Mouse (Mus musculus) liver, embryonic 14.5 days (tissue): ENCODE measurements around the gene Olfr631. TPM values are rescaled to one million over a fixed set of nuclear protein-coding genes. Genes with fewer than 3 reads are reported as not detected.

Experiments used
- ATAC-seq: fragments of 200-750 bp; cut with Nextera tagmentation; 2 replicates; pipeline ENCODE4 v1.8.0; 2017; ENCODE audit warnings: moderate number of reproducible peaks, mild to moderate bottlenecking, moderate library complexity; ENCODE audit not compliant: insufficient read depth
- DNase-seq, 3 experiments: peaks; one replicate each; pipeline ENCODE4 v3.0.0-alpha.2; 2012 to 2013; ENCODE audit warnings: low read depth in 3 of 3, low spot score in 3 of 3
- H3K27ac ChIP-seq: fragments of 300-500 bp; sonication (generic); 2 replicates; pipeline ENCODE4 v1.5.1; 2014; ENCODE audit warnings: moderate library complexity, mild to moderate bottlenecking, control low read depth, inconsistent platforms
- H3K27me3 ChIP-seq: fragments of 300-500 bp; sonication (generic); 2 replicates; pipeline ENCODE4 v1.6.1; 2014; ENCODE audit warnings: mild to moderate bottlenecking, low read length, moderate library complexity; ENCODE audit not compliant: control insufficient read depth, insufficient read depth
- H3K36me3 ChIP-seq: fragments of 300-500 bp; sonication (generic); replicated peaks from 2 replicates; pipeline ENCODE4 v1.6.1; 2014; ENCODE audit warnings: low read depth; ENCODE audit not compliant: control insufficient read depth, insufficient read depth
- H3K4me1 ChIP-seq, 2 experiments: fragments of 200-500 bp in 1 of 2; fragments of 300-500 bp in 1 of 2; sonication (generic) in 1 of 2; replicated peaks; 2 replicates each; pipeline ENCODE4 v1.6.1; 2012 to 2014; ENCODE audit warnings: antibody characterized with exemption in 1 of 2, inconsistent platforms in 1 of 2, low read length in 1 of 2; ENCODE audit not compliant: control insufficient read depth in 2 of 2, insufficient read depth in 2 of 2
- H3K4me2 ChIP-seq: fragments of 300-500 bp; sonication (generic); 2 replicates; pipeline ENCODE4 v1.6.1; 2014; ENCODE audit warnings: low read depth, mild to moderate bottlenecking, control low read depth, moderate library complexity
- H3K4me3 ChIP-seq, 2 experiments: fragments of 200-500 bp in 1 of 2; fragments of 300-500 bp in 1 of 2; sonication (generic) in 1 of 2; 2 replicates each; pipeline ENCODE4 v1.5.1; 2012 to 2014; ENCODE audit warnings: low read depth in 2 of 2, low read length in 2 of 2, mild to moderate bottlenecking in 2 of 2, control low read depth in 1 of 2, inconsistent platforms in 1 of 2, moderate library complexity in 1 of 2; ENCODE audit not compliant: insufficient read depth in 1 of 2
- H3K9ac ChIP-seq: fragments of 300-500 bp; sonication (generic); replicated peaks from 2 replicates; pipeline ENCODE4 v1.6.1; 2014; ENCODE audit warnings: mild to moderate bottlenecking, control low read depth, moderate library complexity
- H3K9me3 ChIP-seq: fragments of 300-500 bp; sonication (generic); 2 replicates; pipeline ENCODE4 v1.6.1; 2016; ENCODE audit warnings: low read length, mixed read lengths; ENCODE audit not compliant: control insufficient read depth
- CTCF ChIP-seq: IDR thresholded peaks from 2 replicates; pipeline ENCODE4 v1.5.1; 2016; ENCODE audit warnings: antibody characterized with exemption, low read depth, control low read depth
- EP300 ChIP-seq: IDR thresholded peaks from 2 replicates; pipeline ENCODE4 v1.6.1; 2016; ENCODE audit warnings: antibody characterized with exemption, low read depth
- WGBS: fragments of 180-500 bp; shearing (Covaris S2); extraction: QIAGEN DNeasy Blood & Tissue Kit; methylation state at CpG from one replicate; pipeline ENCODE4 v1.1.7; 2014; ENCODE audit not compliant: insufficient replicate concordance; 5-methylcytosine and 5-hydroxymethylcytosine counted together
- polyA plus RNA-seq, 2 experiments: library from polyadenylated mRNA; depleted of rRNA in 1 of 2; stranded (reverse) in 1 of 2; unstranded in 1 of 2; fragments of >200 nt; fragmentation: Nextera tagmentation in 1 of 2; extraction: Ambion mirVana in 1 of 2; gene quantifications; 2 replicates each; pipeline versions ENCODE4 v1.2.1 to v1.2.3; 2012 to 2014

Gene Olfr631
- polyA plus RNA-seq, 2 experiments, result 0.24 to 0.95 TPM

DNA sequence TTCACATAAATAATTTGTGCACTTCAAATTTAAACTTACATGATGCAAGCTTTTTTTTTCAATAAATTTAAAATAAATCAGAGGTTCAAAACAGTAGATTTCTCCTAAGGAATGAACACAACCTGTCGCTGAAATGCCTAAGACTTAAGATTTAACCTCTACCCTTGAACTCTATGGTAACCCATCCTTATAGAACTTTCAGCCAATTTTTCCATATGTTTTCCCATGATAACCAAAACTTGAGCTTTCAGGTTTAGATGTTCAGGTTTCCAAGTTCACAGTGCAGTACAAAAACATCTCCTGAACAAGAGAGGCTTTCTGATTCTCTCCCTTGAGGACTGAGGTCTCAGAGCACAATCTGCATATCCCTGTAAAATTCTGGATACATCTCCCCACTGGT is 42.2 kb downstream of the Olfr631 start, which contains the start of gene Olfr635:
Gene Olfr635 (plus strand): TSS at position 301 of the 400 bp plus-strand sequence.
- no peak for DNase-seq
- H3K9ac ChIP-seq, result no peak within 1 kb of the TSS
- WGBS, result 58% methylated on average over 1 of the region's 1 CpGs

DNA sequence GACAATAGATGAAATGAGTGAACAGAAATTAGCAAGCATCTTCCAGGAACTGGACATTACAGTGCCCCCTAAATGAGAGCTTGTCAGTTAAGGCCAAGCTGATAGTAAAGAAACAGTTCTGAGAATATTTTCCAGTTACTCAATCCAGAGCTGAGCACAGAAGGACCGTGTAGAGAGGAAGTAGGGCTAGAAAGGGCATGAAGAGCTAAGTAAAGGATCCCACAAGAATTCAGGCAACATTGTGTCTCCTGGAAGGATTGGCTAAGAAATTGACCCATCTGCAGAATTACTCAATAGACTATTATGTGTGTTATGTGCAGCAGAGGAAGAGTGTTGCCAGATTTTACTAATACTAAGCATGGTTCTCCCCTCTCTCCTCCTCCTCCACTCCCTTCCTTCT is 43.2 kb downstream of the Olfr631 start:
- H3K27me3 ChIP-seq, result no peaks in the 10 kb centered on the region
- no peak overlapping the region for H3K4me3 ChIP-seq
- no peak for TF ChIP-seq CTCF
- TF ChIP-seq EP300, result no peak
- no peaks in the 10 kb centered on the region for H3K4me1 ChIP-seq
- WGBS, result 24% methylated on average over 1 of the region's 1 CpGs
- DNase-seq, result no peak
- H3K9ac ChIP-seq, result no peak overlapping the region
- H3K9me3 ChIP-seq, result no peaks in the 10 kb centered on the region
- no peak overlapping the region for H3K4me2 ChIP-seq
- ATAC-seq, result no peak
- H3K27ac ChIP-seq, result no peak overlapping the region
- H3K36me3 ChIP-seq, result no peaks in the 10 kb centered on the region

More for the DNA sequence above, 42.2 kb downstream of the Olfr631 start, which contains the start of gene Olfr635:
- Histone ChIP-seq H3K27ac (no peak within 1 kb of the TSS), H3K9me3 (no peaks in the 10 kb centered on the region), H3K27me3 (no peaks in the 10 kb centered on the region), H3K36me3 (no peaks in the 10 kb centered on the region), H3K4me2 (no peak within 1 kb of the TSS), H3K4me1 (no peaks in the 10 kb centered on the region), H3K4me3 (no peak within 1 kb of the TSS)
- ATAC-seq, result no peak
- TF ChIP-seq EP300 (no peak), CTCF (no peak)

Other genes with a start within 250 kb of the Olfr631 start
Only the 30 nearest of the 33 such genes appear.
- not detected in 2 replicates for gene Olfr243, start 214.2 kb upstream of the Olfr631 start, polyA plus RNA-seq (2012; rRNA removed)
- gene Olfr243, start 214.2 kb upstream of the Olfr631 start, polyA plus RNA-seq (2014; fragmentation: Nextera tagmentation; extraction: Ambion mirVana), result not detected in 2 replicates
- not detected in 2 replicates for gene Olfr628, start 198.5 kb upstream of the Olfr631 start, polyA plus RNA-seq (2012; rRNA removed)
- gene Olfr628, start 198.5 kb upstream of the Olfr631 start, polyA plus RNA-seq (2014; fragmentation: Nextera tagmentation; extraction: Ambion mirVana), result not detected in 2 replicates
- 0.08 TPM in 1 of 2 replicates, not detected in the other for gene Olfr629, start 183.9 kb upstream of the Olfr631 start, polyA plus RNA-seq (2012; rRNA removed)
- 0.18 and 0.22 TPM in 2 replicates for gene Olfr629, start 183.9 kb upstream of the Olfr631 start, polyA plus RNA-seq (2014; fragmentation: Nextera tagmentation; extraction: Ambion mirVana)
- gene Olfr630, start 171.5 kb upstream of the Olfr631 start, polyA plus RNA-seq (2012; rRNA removed), result 0.03 TPM in 2 replicates
- not detected in 2 replicates for gene Olfr630, start 171.5 kb upstream of the Olfr631 start, polyA plus RNA-seq (2014; fragmentation: Nextera tagmentation; extraction: Ambion mirVana)
- gene Olfr69, start 157.2 kb upstream of the Olfr631 start, polyA plus RNA-seq (2012; rRNA removed), result 0.01 TPM in 1 of 2 replicates, not detected in the other
- not detected in 2 replicates for gene Olfr69, start 157.2 kb upstream of the Olfr631 start, polyA plus RNA-seq (2014; fragmentation: Nextera tagmentation; extraction: Ambion mirVana)
- gene Olfr68, start 149.1 kb upstream of the Olfr631 start, polyA plus RNA-seq (2012; rRNA removed), result 0.02 and 0.10 TPM in 2 replicates
- gene Olfr68, start 149.1 kb upstream of the Olfr631 start, polyA plus RNA-seq (2014; fragmentation: Nextera tagmentation; extraction: Ambion mirVana), result 0.08 TPM in 1 of 2 replicates, not detected in the other
- gene Olfr67, start 137.0 kb upstream of the Olfr631 start, polyA plus RNA-seq (2012; rRNA removed), result 0.02 TPM in 1 of 2 replicates, not detected in the other
- gene Olfr67, start 137.0 kb upstream of the Olfr631 start, polyA plus RNA-seq (2014; fragmentation: Nextera tagmentation; extraction: Ambion mirVana), result not detected in 2 replicates
- gene Hbb-bt, start 114.8 kb upstream of the Olfr631 start, polyA plus RNA-seq (2012; rRNA removed), result 57,913 and 74,220 TPM in 2 replicates
- 62,702 and 66,320 TPM in 2 replicates for gene Hbb-bt, start 114.8 kb upstream of the Olfr631 start, polyA plus RNA-seq (2014; fragmentation: Nextera tagmentation; extraction: Ambion mirVana)
- 195,474 and 209,901 TPM in 2 replicates for gene Hbb-bs, start 100.7 kb upstream of the Olfr631 start, polyA plus RNA-seq (2012; rRNA removed)
- gene Hbb-bs, start 100.7 kb upstream of the Olfr631 start, polyA plus RNA-seq (2014; fragmentation: Nextera tagmentation; extraction: Ambion mirVana), result 126,713 and 131,477 TPM in 2 replicates
- gene Hbb-bh2, start 88.3 kb upstream of the Olfr631 start, polyA plus RNA-seq (2012; rRNA removed), result 0.19 and 0.36 TPM in 2 replicates
- gene Hbb-bh2, start 88.3 kb upstream of the Olfr631 start, polyA plus RNA-seq (2014; fragmentation: Nextera tagmentation; extraction: Ambion mirVana), result not detected in 2 replicates
- gene Hbb-bh1, start 85.7 kb upstream of the Olfr631 start, polyA plus RNA-seq (2012; rRNA removed), result 94.8 and 146 TPM in 2 replicates
- 155 and 211 TPM in 2 replicates for gene Hbb-bh1, start 85.7 kb upstream of the Olfr631 start, polyA plus RNA-seq (2014; fragmentation: Nextera tagmentation; extraction: Ambion mirVana)
- 361 and 394 TPM in 2 replicates for gene Hbb-y, start 75.6 kb upstream of the Olfr631 start, polyA plus RNA-seq (2012; rRNA removed)
- 543 and 665 TPM in 2 replicates for gene Hbb-y, start 75.6 kb upstream of the Olfr631 start, polyA plus RNA-seq (2014; fragmentation: Nextera tagmentation; extraction: Ambion mirVana)
- gene Olfr66, start 42.6 kb upstream of the Olfr631 start, polyA plus RNA-seq (2012; rRNA removed), result 0.03 TPM in 1 of 2 replicates, not detected in the other
- gene Olfr66, start 42.6 kb upstream of the Olfr631 start, polyA plus RNA-seq (2014; fragmentation: Nextera tagmentation; extraction: Ambion mirVana), result not detected in 2 replicates
- under 0.01 TPM in 1 of 2 replicates, not detected in the other for gene Olfr64, start 34.3 kb upstream of the Olfr631 start, polyA plus RNA-seq (2012; rRNA removed)
- gene Olfr64, start 34.3 kb upstream of the Olfr631 start, polyA plus RNA-seq (2014; fragmentation: Nextera tagmentation; extraction: Ambion mirVana), result not detected in 2 replicates
- not detected in 2 replicates for gene Olfr65, start 25.3 kb upstream of the Olfr631 start, polyA plus RNA-seq (2012; rRNA removed)
- gene Olfr65, start 25.3 kb upstream of the Olfr631 start, polyA plus RNA-seq (2014; fragmentation: Nextera tagmentation; extraction: Ambion mirVana), result not detected in 2 replicates
- 1.9 and 2.2 TPM in 2 replicates for gene Olfr632, start 5.5 kb downstream of the Olfr631 start, polyA plus RNA-seq (2012; rRNA removed)
- 0.52 and 0.69 TPM in 2 replicates for gene Olfr632, start 5.5 kb downstream of the Olfr631 start, polyA plus RNA-seq (2014; fragmentation: Nextera tagmentation; extraction: Ambion mirVana)
- gene Olfr633, start 15.6 kb downstream of the Olfr631 start, polyA plus RNA-seq (2012; rRNA removed), result 0.04 and 0.06 TPM in 2 replicates
- not detected in 2 replicates for gene Olfr633, start 15.6 kb downstream of the Olfr631 start, polyA plus RNA-seq (2014; fragmentation: Nextera tagmentation; extraction: Ambion mirVana)
- 0.02 and 0.03 TPM in 2 replicates for gene Olfr635, start 42.3 kb downstream of the Olfr631 start, polyA plus RNA-seq (2012; rRNA removed)
- not detected in 2 replicates for gene Olfr635, start 42.3 kb downstream of the Olfr631 start, polyA plus RNA-seq (2014; fragmentation: Nextera tagmentation; extraction: Ambion mirVana)
- 0.06 and 0.18 TPM in 2 replicates for gene Olfr638, start 69.9 kb downstream of the Olfr631 start, polyA plus RNA-seq (2012; rRNA removed)
- gene Olfr638, start 69.9 kb downstream of the Olfr631 start, polyA plus RNA-seq (2014; fragmentation: Nextera tagmentation; extraction: Ambion mirVana), result not detected in 2 replicates
- gene Olfr639, start 88.5 kb downstream of the Olfr631 start, polyA plus RNA-seq (2012; rRNA removed), result not detected in 2 replicates
- gene Olfr639, start 88.5 kb downstream of the Olfr631 start, polyA plus RNA-seq (2014; fragmentation: Nextera tagmentation; extraction: Ambion mirVana), result 0.03 TPM in 1 of 2 replicates, not detected in the other
- not detected in 2 replicates for gene Olfr640, start 96.7 kb downstream of the Olfr631 start, polyA plus RNA-seq (2012; rRNA removed)
- gene Olfr640, start 96.7 kb downstream of the Olfr631 start, polyA plus RNA-seq (2014; fragmentation: Nextera tagmentation; extraction: Ambion mirVana), result not detected in 2 replicates
- not detected in 2 replicates for gene Olfr641, start 106.6 kb downstream of the Olfr631 start, polyA plus RNA-seq (2012; rRNA removed)
- not detected in 2 replicates for gene Olfr641, start 106.6 kb downstream of the Olfr631 start, polyA plus RNA-seq (2014; fragmentation: Nextera tagmentation; extraction: Ambion mirVana)
- not detected in 2 replicates for gene Olfr642, start 123.8 kb downstream of the Olfr631 start, polyA plus RNA-seq (2012; rRNA removed)
- not detected in 2 replicates for gene Olfr642, start 123.8 kb downstream of the Olfr631 start, polyA plus RNA-seq (2014; fragmentation: Nextera tagmentation; extraction: Ambion mirVana)
- gene 4930516K23Rik, start 132.6 kb downstream of the Olfr631 start, polyA plus RNA-seq (2012; rRNA removed), result not detected in 2 replicates
- not detected in 2 replicates for gene 4930516K23Rik, start 132.6 kb downstream of the Olfr631 start, polyA plus RNA-seq (2014; fragmentation: Nextera tagmentation; extraction: Ambion mirVana)
- gene Olfr644, start 143.0 kb downstream of the Olfr631 start, polyA plus RNA-seq (2012; rRNA removed), result not detected in 2 replicates
- not detected in 2 replicates for gene Olfr644, start 143.0 kb downstream of the Olfr631 start, polyA plus RNA-seq (2014; fragmentation: Nextera tagmentation; extraction: Ambion mirVana)
- not detected in 2 replicates for gene Olfr645, start 156.6 kb downstream of the Olfr631 start, polyA plus RNA-seq (2012; rRNA removed)
- not detected in 2 replicates for gene Olfr645, start 156.6 kb downstream of the Olfr631 start, polyA plus RNA-seq (2014; fragmentation: Nextera tagmentation; extraction: Ambion mirVana)
- not detected in 2 replicates for gene Olfr646, start 176.0 kb downstream of the Olfr631 start, polyA plus RNA-seq (2012; rRNA removed)
- not detected in 2 replicates for gene Olfr646, start 176.0 kb downstream of the Olfr631 start, polyA plus RNA-seq (2014; fragmentation: Nextera tagmentation; extraction: Ambion mirVana)
- not detected in 2 replicates for gene Ubqln5, start 201.0 kb downstream of the Olfr631 start, polyA plus RNA-seq (2012; rRNA removed)
- gene Ubqln5, start 201.0 kb downstream of the Olfr631 start, polyA plus RNA-seq (2014; fragmentation: Nextera tagmentation; extraction: Ambion mirVana), result not detected in 2 replicates
- gene Olfr643, start 208.6 kb downstream of the Olfr631 start, polyA plus RNA-seq (2012; rRNA removed), result not detected in 2 replicates
- not detected in 2 replicates for gene Olfr643, start 208.6 kb downstream of the Olfr631 start, polyA plus RNA-seq (2014; fragmentation: Nextera tagmentation; extraction: Ambion mirVana)
- gene Ubqln3, start 214.5 kb downstream of the Olfr631 start, polyA plus RNA-seq (2012; rRNA removed), result not detected in 2 replicates
- not detected in 2 replicates for gene Ubqln3, start 214.5 kb downstream of the Olfr631 start, polyA plus RNA-seq (2014; fragmentation: Nextera tagmentation; extraction: Ambion mirVana)